Mouse (Mus musculus): ENCODE measurements around the gene Cux1.

Cux1 gene

DNA sequence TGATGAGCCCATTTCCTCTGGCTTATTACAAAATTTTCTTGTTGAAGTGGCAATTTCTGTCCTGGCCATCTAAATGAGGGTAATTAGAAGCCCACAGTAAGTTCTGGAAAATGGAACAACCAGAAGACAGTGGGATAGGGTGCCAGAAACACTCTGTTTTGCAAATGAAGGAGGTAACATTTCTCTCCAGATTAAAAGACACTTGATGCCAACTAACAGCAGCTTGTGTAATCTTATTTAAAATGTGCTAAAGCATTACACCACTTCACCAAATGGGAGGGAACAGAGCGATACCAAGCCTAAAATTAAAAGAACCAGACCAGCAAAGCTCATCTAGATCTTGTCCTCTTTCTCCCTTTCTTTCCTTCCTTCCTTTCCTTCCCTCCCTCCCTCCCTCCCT is 61.0 kb downstream of the Cux1 start:
- no peak for DNase-seq (ENCODE audit: low spot score)

DNA sequence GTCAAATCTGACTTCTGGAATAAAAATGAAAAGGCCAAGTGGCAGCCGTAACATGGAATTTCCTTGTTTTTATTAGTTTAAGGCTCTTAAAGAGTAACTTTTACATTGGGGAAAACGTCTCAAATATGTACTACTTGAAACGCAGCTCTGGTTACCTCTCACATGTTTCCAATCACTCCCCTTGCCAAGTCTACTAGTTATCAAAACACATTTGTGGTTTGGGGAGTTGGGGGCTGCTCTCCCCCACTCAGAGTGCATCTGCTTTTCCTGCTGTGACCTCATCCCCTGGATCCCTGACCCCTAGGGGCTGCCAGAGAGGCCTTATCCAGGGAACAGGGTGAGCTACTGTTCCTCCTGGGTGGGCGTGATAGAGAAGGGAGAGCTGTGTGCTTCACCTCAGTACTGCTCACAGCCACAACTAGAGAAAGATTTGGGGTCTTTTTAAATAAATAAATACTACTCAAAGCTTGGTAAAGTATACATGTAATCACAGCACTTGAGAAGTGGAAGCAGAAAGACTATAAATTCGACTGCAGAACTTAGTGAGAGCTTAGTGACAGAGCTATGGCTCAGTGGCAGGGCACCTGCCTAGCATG is 64.7 kb downstream of the Cux1 start:
- DNase-seq (ENCODE audit: low spot score): no peak

- DNase-seq (ENCODE audit: low spot score): no peak
These were observed 66.9 kb downstream of the Cux1 start for GRCm38 (mm10) chr5:136500307-136500871.

GRCm38 (mm10) chr5:136499316-136499715 is 68.0 kb downstream of the Cux1 start:
- DNase-seq (ENCODE audit: low spot score): no peak

- DNase-seq (ENCODE audit: low spot score): no peak
These were observed 68.5 kb downstream of the Cux1 start for GRCm38 (mm10) chr5:136498741-136499140.

GRCm38 (mm10) chr5:136497301-136497700 is 70.0 kb downstream of the Cux1 start:
- DNase-seq (ENCODE audit: low spot score): no peak

- DNase-seq (ENCODE audit: low spot score): no peak
These were observed 71.7 kb downstream of the Cux1 start for GRCm38 (mm10) chr5:136495581-136495980.

GRCm38 (mm10) chr5:136494927-136495326 is 72.4 kb downstream of the Cux1 start:
- DNase-seq (ENCODE audit: low spot score): no peak

- DNase-seq (ENCODE audit: low spot score): no peak
These were observed 73.0 kb downstream of the Cux1 start for GRCm38 (mm10) chr5:136494288-136494687.

GRCm38 (mm10) chr5:136489450-136489849 is 77.8 kb downstream of the Cux1 start:
- DNase-seq (ENCODE audit: low spot score): no peak

DNA sequence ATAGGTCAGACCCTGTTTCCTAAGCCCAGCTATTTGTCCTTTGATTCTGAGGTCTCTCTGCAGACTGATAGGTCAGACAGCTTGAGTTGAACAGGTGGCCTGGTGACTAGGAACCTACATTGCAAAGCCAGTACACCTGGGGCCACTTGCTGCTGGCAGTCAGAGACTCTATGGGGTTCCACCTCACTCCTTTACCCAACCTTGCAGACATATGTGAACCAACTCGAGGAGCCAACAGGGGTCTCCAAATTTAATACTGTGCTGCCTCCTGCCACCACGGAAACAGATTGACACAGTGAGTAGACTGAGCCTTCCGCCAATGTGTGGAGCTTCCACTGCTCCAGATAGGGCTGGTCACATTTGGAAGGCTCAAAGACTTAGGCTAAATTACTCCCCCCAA is 78.6 kb downstream of the Cux1 start:
- DNase-seq (ENCODE audit: low spot score): no peak

GRCm38 (mm10) chr5:136488223-136488622 is 79.1 kb downstream of the Cux1 start:
- no peak for DNase-seq (ENCODE audit: low spot score)

- no peak for DNase-seq (ENCODE audit: low spot score)
These were observed 79.7 kb downstream of the Cux1 start for GRCm38 (mm10) chr5:136487397-136488093.

DNA sequence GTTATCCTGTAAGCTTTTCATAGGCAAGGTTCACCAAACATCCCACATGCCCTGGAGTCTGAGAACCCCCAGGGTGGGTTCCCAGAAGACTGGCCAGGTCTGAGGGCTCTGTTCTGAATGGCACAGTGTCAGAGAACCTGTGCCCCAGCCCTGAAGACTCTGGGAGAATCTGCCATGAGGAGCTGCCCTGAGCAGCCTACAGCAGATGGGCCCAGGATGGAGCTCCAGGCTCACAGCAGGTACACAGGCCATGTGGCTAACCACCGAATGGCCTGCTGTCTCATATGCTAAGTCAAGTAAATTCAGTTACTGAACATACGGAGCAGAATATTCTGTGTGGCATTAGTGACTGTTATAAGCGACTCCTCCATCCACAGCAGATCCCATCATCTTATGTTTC is 80.9 kb downstream of the Cux1 start:
- DNase-seq (ENCODE audit: low spot score): no peak

- no peak for DNase-seq (ENCODE audit: low spot score)
These were observed 81.9 kb downstream of the Cux1 start for GRCm38 (mm10) chr5:136485397-136485796.

- DNase-seq (ENCODE audit: low spot score): no peak
These were observed 84.9 kb downstream of the Cux1 start for GRCm38 (mm10) chr5:136482434-136482833.

DNA sequence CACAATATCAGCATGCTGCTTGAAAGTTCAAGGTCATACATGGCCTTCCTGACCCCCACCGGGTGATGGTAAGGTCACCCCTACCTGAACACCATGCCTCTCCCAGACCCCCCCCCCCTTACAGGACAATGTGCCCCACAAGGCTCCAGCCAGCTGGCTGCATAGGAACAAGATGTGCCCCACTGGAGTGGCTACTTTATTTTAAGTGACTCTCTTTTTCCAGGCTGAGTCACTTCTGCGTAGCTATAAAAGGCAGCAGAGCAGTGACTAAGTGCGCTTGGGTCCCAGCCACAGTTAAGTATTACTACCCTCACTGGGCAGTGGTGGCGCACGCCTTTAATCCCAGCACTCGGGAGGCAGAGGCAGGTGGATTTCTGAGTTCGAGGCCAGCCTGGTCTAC is 86.7 kb downstream of the Cux1 start:
- DNase-seq (ENCODE audit: low spot score): no peak

GRCm38 (mm10) chr5:136479801-136480200 is 87.5 kb downstream of the Cux1 start:
- DNase-seq (ENCODE audit: low spot score): no peak

DNA sequence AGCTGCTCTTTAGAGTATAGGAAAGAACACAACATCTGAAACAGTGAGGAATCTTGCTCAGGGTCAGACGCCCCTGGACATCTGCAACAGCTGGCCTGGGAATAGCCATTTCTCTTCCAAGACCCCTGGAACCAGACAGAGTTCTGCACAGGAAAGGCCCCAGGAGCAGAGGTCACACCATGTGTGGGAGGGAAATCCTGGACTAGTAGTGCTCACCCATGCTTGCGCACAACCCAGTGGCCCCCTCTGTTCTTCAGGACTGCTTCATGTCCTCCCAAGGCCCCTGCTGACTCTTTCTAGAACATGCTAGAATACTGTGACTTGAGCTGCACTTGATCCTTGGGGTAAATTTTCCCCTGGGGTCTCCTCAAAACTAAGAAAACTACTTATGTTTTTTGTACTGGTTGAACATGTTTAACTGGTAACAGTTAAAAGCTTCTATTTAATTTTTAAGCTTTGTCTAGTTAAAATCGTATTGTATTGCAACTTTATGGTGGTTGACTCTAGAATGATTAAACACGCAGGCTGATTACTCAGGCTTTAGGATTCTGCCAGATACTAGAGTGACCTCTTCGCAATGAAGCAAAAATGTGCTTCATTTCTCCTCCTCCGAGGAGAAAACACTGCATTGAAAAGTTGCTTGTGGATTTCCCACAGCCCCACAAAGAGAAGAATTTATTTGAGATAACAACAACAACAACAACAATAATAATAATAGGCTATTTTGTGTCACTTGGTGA is 88.1 kb downstream of the Cux1 start:
- DNase-seq (ENCODE audit: low spot score): no peak

DNA sequence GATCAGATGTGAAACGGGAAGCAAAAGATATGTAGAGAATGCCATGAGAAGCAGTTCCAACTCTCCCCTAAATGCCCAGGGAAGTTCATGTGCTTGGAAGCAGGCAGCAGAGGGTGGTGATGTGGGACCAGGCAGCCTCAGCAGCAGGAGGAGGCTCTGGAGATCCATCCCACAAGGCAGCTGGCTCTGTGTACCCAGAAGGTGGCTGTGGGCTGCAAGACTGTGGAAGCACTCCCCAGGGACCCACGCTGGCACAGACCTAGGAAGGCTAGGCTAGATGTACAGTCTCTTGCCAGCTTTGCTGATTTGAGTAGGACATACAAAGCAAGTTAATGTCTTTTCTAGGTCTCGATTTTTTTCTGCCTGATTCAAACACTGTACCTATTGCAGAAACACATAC is 91.0 kb downstream of the Cux1 start:
- DNase-seq (ENCODE audit: low spot score): no peak

DNA sequence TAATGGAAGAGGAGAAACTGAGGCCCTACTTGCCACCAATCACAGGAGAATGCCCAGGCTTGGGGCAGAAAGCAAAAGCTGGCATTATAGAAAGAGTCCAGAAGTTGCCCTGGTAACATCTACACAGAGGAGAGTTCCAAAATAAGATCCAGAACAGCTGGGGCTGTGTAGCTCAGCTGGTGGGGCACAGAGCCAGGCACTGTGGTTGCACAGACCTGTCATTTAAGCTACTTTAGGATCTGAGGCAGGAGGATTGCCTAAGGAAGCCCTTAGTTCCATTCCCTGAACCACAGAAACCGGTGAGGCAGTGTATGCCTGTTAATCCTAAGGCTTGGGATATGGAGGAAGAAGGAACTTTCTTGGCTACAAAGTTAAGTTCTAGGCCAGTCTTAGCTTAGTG is 92.1 kb downstream of the Cux1 start:
- no peak for DNase-seq (ENCODE audit: low spot score)

GRCm38 (mm10) chr5:136474086-136474485 is 93.2 kb downstream of the Cux1 start:
- no peak for DNase-seq (ENCODE audit: low spot score)

DNA sequence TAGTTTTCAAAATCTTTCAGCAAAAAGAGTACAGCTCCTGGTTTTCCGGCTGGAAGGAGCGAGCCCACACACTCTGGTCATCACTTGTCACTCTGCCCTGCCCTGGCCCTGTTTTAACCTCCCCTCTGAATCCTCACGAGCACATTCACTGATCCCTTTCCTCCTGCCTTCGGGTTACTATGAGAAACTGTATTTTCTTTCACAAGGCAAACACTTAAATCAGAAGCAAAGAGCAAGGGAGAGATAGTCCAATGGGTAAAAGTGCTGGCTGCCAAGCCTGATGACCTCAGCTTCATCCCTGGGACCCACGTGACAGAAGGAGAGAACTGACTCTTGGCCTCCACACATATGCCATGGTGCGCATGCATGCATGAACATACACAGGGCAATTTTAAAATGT is 94.0 kb downstream of the Cux1 start:
- no peak for DNase-seq (ENCODE audit: low spot score)
